Mouse (Mus musculus) Patski (cell line): Measurements from ENCODE around the gene Olfr975. TPM values are rescaled to one million over a fixed set of nuclear protein-coding genes. Genes with fewer than 3 reads are reported as not detected.
"Not testable (repeated sequence)": the region's sequence is repeated elsewhere in the genome, so short reads cannot be mapped to it uniquely, and the experiment has no call there.

Source experiments
- ATAC-seq: fragments of 100-300 bp; one replicate; pipeline ENCODE4 v1.8.0; 2021
- CTCF ChIA-PET: fragments of 350-600 bp; sonication (Branson Sonifier 250); formaldehyde crosslinking; loops from one replicate; lab custom pipeline; 2022; ENCODE audit warnings: inconsistent platforms; lab: Charles Lee
- POLR2A ChIA-PET: fragments of 350-600 bp; sonication (Branson Sonifier 250); formaldehyde crosslinking; loops from one replicate; lab custom pipeline; 2022; ENCODE audit warnings: antibody characterized with exemption, inconsistent platforms; lab: Charles Lee
- DNase-seq: peaks from one replicate; pipeline ENCODE4 v3.0.0-alpha.2; 2011; ENCODE audit warnings: low read depth, low spot score
- H3K27me3 ChIP-seq: fragments of 371-371 bp; one replicate; pipeline ENCODE4 v1.5.1; 2021
- CTCF ChIP-seq: fragments of 100-300 bp; IDR thresholded peaks from one replicate; pipeline ENCODE4 v1.5.1; 2021
- in situ Hi-C: fragments of 300-500 bp; cut with MboI; formaldehyde crosslinking; loops from 3 replicates; pipeline ENCODE4 v1.11.1; 2018; ENCODE audit warnings: low pct_unique_long_range_greater_than_20kb, mixed read lengths
- polyA plus RNA-seq: library from polyadenylated mRNA; unstranded; gene quantifications from one replicate; pipeline ENCODE4 v1.2.3, GENCODE M21; 2021

Olfr975 gene
- polyA plus RNA-seq = not detected

GRCm38 (mm10) chr9:39951946-39952345 is at the start of gene Olfr975:
Gene Olfr975, minus strand, starts transcription at chr9:39952046.
- in situ Hi-C loops = no loop called here
- H3K27me3 ChIP-seq = no peaks in the 10 kb centered on the region
- ChIA-PET CTCF (no interaction called here), POLR2A (no interaction called here)
- no peak for TF ChIP-seq CTCF
- no peak for ATAC-seq
- no peak for DNase-seq

GRCm38 (mm10) chr9:39991813-39992212 is 40.0 kb upstream of the Olfr975 start, which contains the start of gene Olfr978:
Gene Olfr978, plus strand, starts transcription at chr9:39992113.
- CTCF ChIA-PET = interaction anchor here (1.0 kb wide), 1 partner anchor 13 kb away, joined by 3 read pairs; no protein-coding TSS in a partner anchor

GRCm38 (mm10) chr9:39976581-39977145 is 24.8 kb upstream of the Olfr975 start:
- in situ Hi-C loops, CTCF ChIA-PET, POLR2A ChIA-PET, DNase-seq, ATAC-seq, H3K27me3 ChIP-seq: not testable (repeated sequence)

More at GRCm38 (mm10) chr9:39991813-39992212, 40.0 kb upstream of the Olfr975 start, which contains the start of gene Olfr978:
- DNase-seq (no peak), ATAC-seq (no peak)
- no peaks in the 10 kb centered on the region for H3K27me3 ChIP-seq
- in situ Hi-C loops = no loop called here
- no peak for TF ChIP-seq CTCF
- POLR2A ChIA-PET = no interaction called here

- H3K27me3 ChIP-seq, CTCF ChIA-PET, in situ Hi-C loops, POLR2A ChIA-PET, ATAC-seq, DNase-seq: not testable (repeated sequence)
Measured at GRCm38 (mm10) chr9:39961033-39961432, 9.2 kb upstream of the Olfr975 start, which contains the start of gene Olfr976. Gene Olfr976, minus strand, starts transcription at chr9:39961133.

GRCm38 (mm10) chr9:39937201-39937600 is 14.6 kb downstream of the Olfr975 start, which contains the start of gene Olfr974:
Gene Olfr974, plus strand, starts transcription at chr9:39937501.
- no peak for ATAC-seq
- POLR2A ChIA-PET = no interaction called here
- in situ Hi-C loops = no loop called here

GRCm38 (mm10) chr9:39928837-39929236 is 23.0 kb downstream of the Olfr975 start:
- in situ Hi-C loops, DNase-seq, H3K27me3 ChIP-seq, CTCF ChIA-PET, POLR2A ChIA-PET, ATAC-seq: not testable (repeated sequence)

More at GRCm38 (mm10) chr9:39937201-39937600, 14.6 kb downstream of the Olfr975 start, which contains the start of gene Olfr974:
- no peak for TF ChIP-seq CTCF
- no peaks in the 10 kb centered on the region for H3K27me3 ChIP-seq
- DNase-seq = no peak
- CTCF ChIA-PET = no interaction called here

- DNase-seq, CTCF ChIA-PET, ATAC-seq, H3K27me3 ChIP-seq, POLR2A ChIA-PET, in situ Hi-C loops: not testable (repeated sequence)
Measured at GRCm38 (mm10) chr9:39927975-39928836, 23.6 kb downstream of the Olfr975 start.

GRCm38 (mm10) chr9:39909939-39910338 is 41.9 kb downstream of the Olfr975 start:
- ChIA-PET CTCF (no interaction called here), POLR2A (no interaction called here)
- peaks cover 9% of the 10 kb centered on the region for H3K27me3 ChIP-seq
- no peak for TF ChIP-seq CTCF
- ATAC-seq (no peak), DNase-seq (no peak)
- in situ Hi-C loops = no loop called here

- no peak for TF ChIP-seq CTCF
- peaks cover 9% of the 10 kb centered on the region for H3K27me3 ChIP-seq
- ATAC-seq (no peak), DNase-seq (no peak)
- CTCF ChIA-PET = no interaction called here
- POLR2A ChIA-PET = no interaction called here
- in situ Hi-C loops = no loop called here
Measured at GRCm38 (mm10) chr9:39907036-39907435, 44.8 kb downstream of the Olfr975 start, which contains the start of gene Olfr229. Gene Olfr229, plus strand, starts transcription at chr9:39907336.

- ChIA-PET CTCF (interaction anchor here (1.6 kb wide), 1 partner anchor 12 kb away, joined by 4 read pairs; no protein-coding TSS in a partner anchor), POLR2A (no interaction called here)
- in situ Hi-C loops = no loop called here
- no peak for TF ChIP-seq CTCF
- peaks cover 9% of the 10 kb centered on the region for H3K27me3 ChIP-seq
- ATAC-seq = no peak
- no peak for DNase-seq
Measured at GRCm38 (mm10) chr9:39905106-39905505, 46.7 kb downstream of the Olfr975 start.

Other genes with a start within 250 kb of the Olfr975 start
- not detected for gene Olfr149, start 244.9 kb downstream of the Olfr975 start, polyA plus RNA-seq
- not detected for gene Olfr965, start 240.7 kb downstream of the Olfr975 start, polyA plus RNA-seq
- not detected for gene Olfr150, start 221.1 kb downstream of the Olfr975 start, polyA plus RNA-seq
- gene Olfr967, start 205.8 kb downstream of the Olfr975 start, polyA plus RNA-seq = not detected
- gene Olfr968, start 168.8 kb downstream of the Olfr975 start, polyA plus RNA-seq = not detected
- gene Olfr969, start 161.1 kb downstream of the Olfr975 start, polyA plus RNA-seq = not detected
- gene Olfr970, start 143.2 kb downstream of the Olfr975 start, polyA plus RNA-seq = not detected
- gene Olfr971, start 115.2 kb downstream of the Olfr975 start, polyA plus RNA-seq = not detected
- gene Olfr972, start 85.6 kb downstream of the Olfr975 start, polyA plus RNA-seq = not detected
- not detected for gene Olfr229, start 44.7 kb downstream of the Olfr975 start, polyA plus RNA-seq
- not detected for gene Olfr974, start 14.5 kb downstream of the Olfr975 start, polyA plus RNA-seq
- not detected for gene Olfr976, start 9.1 kb upstream of the Olfr975 start, polyA plus RNA-seq
- gene Olfr978, start 40.1 kb upstream of the Olfr975 start, polyA plus RNA-seq = not detected
- 0.05 TPM for gene Olfr979, start 51.4 kb upstream of the Olfr975 start, polyA plus RNA-seq
- gene Olfr980, start 57.5 kb upstream of the Olfr975 start, polyA plus RNA-seq = not detected
- not detected for gene Olfr981, start 69.4 kb upstream of the Olfr975 start, polyA plus RNA-seq
- gene Olfr982, start 121.8 kb upstream of the Olfr975 start, polyA plus RNA-seq = not detected
- not detected for gene Olfr983, start 141.5 kb upstream of the Olfr975 start, polyA plus RNA-seq
- gene Olfr984, start 162.2 kb upstream of the Olfr975 start, polyA plus RNA-seq = not detected
- not detected for gene Olfr985, start 178.1 kb upstream of the Olfr975 start, polyA plus RNA-seq
- gene Tmem225, start 196.1 kb upstream of the Olfr975 start, polyA plus RNA-seq = not detected
- not detected for gene Olfr986, start 228.9 kb upstream of the Olfr975 start, polyA plus RNA-seq
- 4.9 TPM for gene Zfp202, start 240.3 kb upstream of the Olfr975 start, polyA plus RNA-seq